Mouse (Mus musculus): ENCODE measurements around the gene Scarf1. TPM values are rescaled to one million over a fixed set of nuclear protein-coding genes. Genes with fewer than 3 reads are reported as not detected.
A peak's percentile ranks its signal among the peaks of the same experiment; 100 is the strongest.

Gene Scarf1
- polyA plus RNA-seq, 1 experiment from 2014 or later: 4.2 TPM

- H3K9ac ChIP-seq: peak overlapping the region; percentile 14; the same call in 1 of the 2 replicates
- H3K4me1 ChIP-seq (replicated peaks; ENCODE audit: control insufficient read depth, insufficient read depth, low read length): peaks cover 16% of the 10 kb centered on the region; the same call in 1 of the 2 replicates
- no peak overlapping the region for H3K4me2 ChIP-seq (replicated peaks)
- ATAC-seq (ENCODE audit: low FRiP score) (no peak), DNase-seq (ENCODE audit: low spot score) (no peak)
- H3K9me3 ChIP-seq (ENCODE audit: control insufficient read depth, low read length): no peaks in the 10 kb centered on the region
- 69% methylated on average over 19 of the region's 19 CpGs for WGBS
- no peaks in the 10 kb centered on the region for H3K27me3 ChIP-seq (ENCODE audit: control insufficient read depth, insufficient read depth, low read length)
- H3K36me3 ChIP-seq (replicated peaks; ENCODE audit: control insufficient read depth, insufficient read depth): peaks cover 26% of the 10 kb centered on the region
- no peak overlapping the region for H3K4me3 ChIP-seq (replicated peaks; ENCODE audit: low read length)
- 0 out of 2 replicates have a peak overlapping the region, but pooled peaks have one; percentile 28 for H3K27ac ChIP-seq
Observed at GRCm38 (mm10) chr11:75540710-75541581, 27.6 kb downstream of the Scarf1 start.

GRCm38 (mm10) chr11:75544713-75545112, 31.4 kb downstream of the Scarf1 start:
- DNase-seq (ENCODE audit: low spot score) (no peak), ATAC-seq (ENCODE audit: low FRiP score) (no peak)
- peaks cover 3% of the 10 kb centered on the region; the same call in 1 of the 2 replicates for H3K4me1 ChIP-seq (replicated peaks; ENCODE audit: control insufficient read depth, insufficient read depth, low read length)
- WGBS: 89% methylated on average over 9 of the region's 9 CpGs
- H3K27ac ChIP-seq: no peak overlapping the region
- H3K9me3 ChIP-seq (ENCODE audit: control insufficient read depth, low read length): no peaks in the 10 kb centered on the region
- no peaks in the 10 kb centered on the region for H3K27me3 ChIP-seq (ENCODE audit: control insufficient read depth, insufficient read depth, low read length)
- peaks cover 48% of the 10 kb centered on the region for H3K36me3 ChIP-seq (replicated peaks; ENCODE audit: control insufficient read depth, insufficient read depth)
- 0 out of 2 replicates have a peak overlapping the region, but pooled peaks have one; percentile 20 for H3K9ac ChIP-seq
- no peak overlapping the region for H3K4me3 ChIP-seq (replicated peaks; ENCODE audit: low read length)
- no peak overlapping the region for H3K4me2 ChIP-seq (replicated peaks)

DNA sequence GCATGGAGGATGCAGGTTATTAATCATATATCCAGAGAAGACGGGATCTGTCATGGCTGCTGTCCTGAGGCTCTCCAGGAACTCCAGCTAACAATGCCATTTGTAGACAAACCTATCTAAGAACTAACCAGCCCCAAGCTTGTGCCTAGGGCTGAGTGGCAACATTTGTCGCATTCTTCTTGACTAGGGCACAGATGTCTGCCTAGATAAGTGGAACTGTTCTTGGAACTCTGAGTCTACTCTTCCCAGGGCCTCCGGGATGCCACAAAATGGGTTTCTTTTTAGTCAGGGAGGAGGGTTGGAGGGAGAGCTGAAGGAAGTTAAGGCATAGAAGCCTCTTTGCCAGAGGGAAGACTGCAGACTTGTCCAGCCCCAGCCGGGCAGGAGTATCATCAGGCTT, 32.7 kb downstream of the Scarf1 start:
- Histone ChIP-seq H3K4me2 (replicated peaks) (no peak overlapping the region), H3K27ac (no peak overlapping the region), H3K36me3 (replicated peaks; ENCODE audit: control insufficient read depth, insufficient read depth) (peaks cover 48% of the 10 kb centered on the region), H3K9ac (no peak overlapping the region), H3K4me3 (replicated peaks; ENCODE audit: low read length) (no peak overlapping the region), H3K9me3 (ENCODE audit: control insufficient read depth, low read length) (no peaks in the 10 kb centered on the region), H3K27me3 (ENCODE audit: control insufficient read depth, insufficient read depth, low read length) (no peaks in the 10 kb centered on the region), H3K4me1 (replicated peaks; ENCODE audit: control insufficient read depth, insufficient read depth, low read length) (peaks cover 16% of the 10 kb centered on the region; the same call in 1 of the 2 replicates)
- DNase-seq (ENCODE audit: low spot score): no peak
- 73% methylated on average over 4 of the region's 4 CpGs for WGBS
- ATAC-seq (ENCODE audit: low FRiP score): no peak

DNA sequence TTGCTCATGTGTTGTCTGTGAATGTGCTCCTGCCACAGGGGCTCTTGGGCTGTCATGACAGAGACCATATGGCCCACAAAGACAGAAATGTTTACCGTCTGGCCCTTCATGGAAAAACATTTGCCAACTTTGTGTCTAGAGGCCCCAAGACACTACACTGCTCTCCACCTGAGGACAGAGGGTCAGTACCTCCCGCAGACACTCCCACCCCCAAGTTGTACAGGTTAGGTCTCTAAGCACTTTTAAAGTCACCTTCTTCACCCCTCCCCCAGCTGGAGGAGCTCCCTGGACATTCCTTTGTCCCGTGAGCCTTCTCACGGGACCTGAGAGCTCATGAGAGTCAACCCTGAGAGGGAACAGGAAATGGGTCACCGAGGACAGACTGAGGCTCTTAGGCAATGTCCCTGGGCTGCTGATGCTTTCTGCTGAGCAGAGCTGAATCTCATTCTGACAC, 36.3 kb downstream of the Scarf1 start:
- WGBS: 48% methylated on average over 5 of the region's 5 CpGs
- ATAC-seq (ENCODE audit: low FRiP score) (no peak), DNase-seq (ENCODE audit: low spot score) (no peak)
- Histone ChIP-seq H3K27ac (peak overlapping the region; percentile 45), H3K27me3 (ENCODE audit: control insufficient read depth, insufficient read depth, low read length) (no peaks in the 10 kb centered on the region), H3K4me1 (replicated peaks; ENCODE audit: control insufficient read depth, insufficient read depth, low read length) (peaks cover 27% of the 10 kb centered on the region; the same call in 1 of the 2 replicates), H3K36me3 (replicated peaks; ENCODE audit: control insufficient read depth, insufficient read depth) (peaks cover 49% of the 10 kb centered on the region), H3K4me3 (replicated peaks; ENCODE audit: low read length) (no peak overlapping the region), H3K9ac (no peak overlapping the region), H3K9me3 (ENCODE audit: control insufficient read depth, low read length) (no peaks in the 10 kb centered on the region), H3K4me2 (replicated peaks) (no peak overlapping the region)

DNA sequence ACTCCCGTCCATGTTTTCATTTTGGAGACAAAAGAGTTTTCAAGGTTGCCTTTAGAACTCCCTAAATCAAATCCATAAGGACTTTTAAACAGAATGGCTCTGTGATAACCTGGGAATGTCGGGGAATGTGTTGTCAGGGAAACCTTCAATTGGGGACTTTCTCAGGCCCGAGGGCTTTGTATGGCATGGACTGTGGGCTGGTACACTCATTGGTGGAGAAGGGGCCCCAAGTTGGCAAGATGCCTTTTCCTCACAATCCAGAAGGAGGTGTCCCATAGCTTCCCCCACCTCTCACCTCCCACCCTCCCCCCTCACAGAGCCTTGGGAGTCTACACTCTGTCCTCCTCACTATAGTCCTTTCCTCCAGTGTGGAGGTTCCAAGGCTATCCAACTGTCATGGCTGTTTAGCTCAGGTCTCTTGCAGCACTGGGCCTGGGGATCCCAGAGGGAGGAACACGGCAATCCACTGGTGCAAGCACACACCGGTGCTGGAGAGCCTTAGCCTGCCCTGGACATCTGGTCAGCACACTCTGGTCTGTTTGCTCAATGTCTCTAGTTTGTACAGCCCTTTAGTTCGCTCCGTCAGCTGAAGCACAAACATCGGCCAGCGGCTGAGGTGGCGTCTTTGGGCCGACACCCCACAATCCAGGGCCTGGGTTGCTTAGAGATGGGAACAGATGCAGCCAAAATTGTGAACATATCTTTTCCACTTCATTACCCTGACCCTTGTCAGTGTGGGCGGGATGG, 37.0 kb downstream of the Scarf1 start:
- H3K9me3 ChIP-seq (ENCODE audit: control insufficient read depth, low read length): no peaks in the 10 kb centered on the region
- no peak overlapping the region for H3K9ac ChIP-seq
- peaks cover 27% of the 10 kb centered on the region; the same call in 1 of the 2 replicates for H3K4me1 ChIP-seq (replicated peaks; ENCODE audit: control insufficient read depth, insufficient read depth, low read length)
- peak overlapping the region; percentile 45 for H3K27ac ChIP-seq
- H3K4me3 ChIP-seq (replicated peaks; ENCODE audit: low read length): no peak overlapping the region
- no peak overlapping the region for H3K4me2 ChIP-seq (replicated peaks)
- peak; percentile 31; the same call in 1 of the 2 replicates for ATAC-seq (ENCODE audit: low FRiP score)
- 45% methylated on average over 12 of the region's 12 CpGs for WGBS
- H3K27me3 ChIP-seq (ENCODE audit: control insufficient read depth, insufficient read depth, low read length): no peaks in the 10 kb centered on the region
- DNase-seq (ENCODE audit: low spot score): no peak
- peaks cover 43% of the 10 kb centered on the region for H3K36me3 ChIP-seq (replicated peaks; ENCODE audit: control insufficient read depth, insufficient read depth)

DNA sequence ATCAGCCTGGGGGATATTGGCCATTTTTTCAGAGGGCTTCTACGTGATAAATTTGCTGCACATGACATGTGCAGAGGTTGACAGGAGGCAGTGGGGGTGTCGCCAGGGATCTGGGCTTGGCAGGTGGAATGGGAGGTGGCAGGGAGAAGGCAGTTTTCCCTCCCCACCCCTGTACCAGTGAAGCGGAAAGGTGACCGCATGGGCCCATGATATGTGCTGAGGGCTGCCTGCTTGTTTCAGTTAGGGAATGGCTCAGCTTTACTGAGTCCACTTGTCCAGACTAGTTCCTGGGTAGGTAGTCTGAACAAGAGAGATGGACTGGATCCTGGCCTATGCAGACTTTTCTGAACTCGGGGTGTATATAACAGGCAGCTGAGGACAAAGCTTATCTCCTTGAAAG, 38.0 kb downstream of the Scarf1 start:
- no peak for DNase-seq (ENCODE audit: low spot score)
- H3K27me3 ChIP-seq (ENCODE audit: control insufficient read depth, insufficient read depth, low read length): no peaks in the 10 kb centered on the region
- no peak for ATAC-seq (ENCODE audit: low FRiP score)
- H3K4me1 ChIP-seq (replicated peaks; ENCODE audit: control insufficient read depth, insufficient read depth, low read length): peaks cover 27% of the 10 kb centered on the region; the same call in 1 of the 2 replicates
- no peaks in the 10 kb centered on the region for H3K9me3 ChIP-seq (ENCODE audit: control insufficient read depth, low read length)
- 74% methylated on average over 5 of the region's 5 CpGs for WGBS
- H3K36me3 ChIP-seq (replicated peaks; ENCODE audit: control insufficient read depth, insufficient read depth): peaks cover 33% of the 10 kb centered on the region
- H3K4me3 ChIP-seq (replicated peaks; ENCODE audit: low read length): no peak overlapping the region
- H3K27ac ChIP-seq: no peak overlapping the region
- no peak overlapping the region for H3K4me2 ChIP-seq (replicated peaks)
- no peak overlapping the region for H3K9ac ChIP-seq

- DNase-seq (ENCODE audit: low spot score): no peak
- Histone ChIP-seq H3K9me3 (ENCODE audit: control insufficient read depth, low read length) (no peaks in the 10 kb centered on the region), H3K9ac (no peak overlapping the region), H3K36me3 (replicated peaks; ENCODE audit: control insufficient read depth, insufficient read depth) (peaks cover 27% of the 10 kb centered on the region), H3K4me1 (replicated peaks; ENCODE audit: control insufficient read depth, insufficient read depth, low read length) (peaks cover 27% of the 10 kb centered on the region; the same call in 1 of the 2 replicates), H3K27ac (0 out of 2 replicates have a peak overlapping the region, but pooled peaks have one; percentile 10), H3K4me2 (replicated peaks) (no peak overlapping the region), H3K4me3 (replicated peaks; ENCODE audit: low read length) (no peak overlapping the region), H3K27me3 (ENCODE audit: control insufficient read depth, insufficient read depth, low read length) (no peaks in the 10 kb centered on the region)
- 60% methylated on average over 9 of the region's 9 CpGs for WGBS
- no peak for ATAC-seq (ENCODE audit: low FRiP score)
Observed at GRCm38 (mm10) chr11:75551961-75552441, 38.7 kb downstream of the Scarf1 start.

- Histone ChIP-seq H3K9ac (no peak overlapping the region), H3K9me3 (ENCODE audit: control insufficient read depth, low read length) (no peaks in the 10 kb centered on the region), H3K4me2 (replicated peaks) (no peak overlapping the region), H3K4me3 (replicated peaks; ENCODE audit: low read length) (no peak overlapping the region), H3K4me1 (replicated peaks; ENCODE audit: control insufficient read depth, insufficient read depth, low read length) (peaks cover 27% of the 10 kb centered on the region; the same call in 1 of the 2 replicates), H3K27me3 (ENCODE audit: control insufficient read depth, insufficient read depth, low read length) (no peaks in the 10 kb centered on the region), H3K27ac (no peak overlapping the region), H3K36me3 (replicated peaks; ENCODE audit: control insufficient read depth, insufficient read depth) (peaks cover 28% of the 10 kb centered on the region)
- DNase-seq (ENCODE audit: low spot score): no peak
- WGBS: 70% methylated on average over 7 of the region's 7 CpGs
- no peak for ATAC-seq (ENCODE audit: low FRiP score)
Observed at GRCm38 (mm10) chr11:75552906-75553482, 39.7 kb downstream of the Scarf1 start.

Data from hindbrain, embryonic 14.5 days (tissue).